In genomic region chr16:6993180-6993579, GRCm38 (mm10) we compare ENCODE assay signal across 22 mouse cellular contexts.
"Had no signal": no experiment of that assay in that cellular context is flagged by ENCODE, and none has a peak within 500 bp of the region (broad histone marks: within the 10 kb centered on the region; RNA-seq: fewer than 3 reads in every experiment).

No protein-coding gene starts in this region.

- H3K9ac ChIP-seq: limb, embryonic 12.5 days; limb, embryonic 15.5 days; liver, embryonic 14.5 days; liver, postnatal 0 days; midbrain, embryonic 13.5 days; neural tube, embryonic 13.5 days; stomach, embryonic 15.5 days had no signal

- H3K27ac ChIP-seq: left cerebral cortex, adult 2 months; limb, embryonic 12.5 days; limb, embryonic 15.5 days; liver, embryonic 14.5 days; midbrain, embryonic 10.5 days; midbrain, embryonic 13.5 days; neural tube, embryonic 13.5 days; stomach, embryonic 15.5 days had no signal

- DNase-seq: kidney, adult 2 months; kidney, postnatal 10 days; kidney, postnatal 4 days; left cerebral cortex, postnatal 4 days; liver, postnatal 0 days; retina, postnatal 1 day; right cerebral cortex, postnatal 25 days; spleen, adult 18-20 months; thymus, postnatal 4 days had no signal

- H3K4me2 ChIP-seq: limb, embryonic 12.5 days; limb, embryonic 15.5 days; liver, embryonic 11.5 days; midbrain, embryonic 13.5 days; neural tube, embryonic 13.5 days; stomach, embryonic 15.5 days had no signal

- H3K9me3 ChIP-seq: limb, embryonic 15.5 days; midbrain, embryonic 13.5 days; neural tube, embryonic 13.5 days; stomach, embryonic 15.5 days had no signal

- H3K36me3 ChIP-seq: limb, embryonic 12.5 days; limb, embryonic 15.5 days; midbrain, embryonic 10.5 days; midbrain, embryonic 13.5 days; neural tube, embryonic 13.5 days; stomach, embryonic 15.5 days had no signal

- ATAC-seq: intestine, postnatal 0 days; liver, postnatal 0 days; midbrain, embryonic 13.5 days; midbrain, embryonic 16.5 days had no signal

- H3K27me3 ChIP-seq: limb, embryonic 12.5 days; limb, embryonic 15.5 days; megakaryocyte, embryonic 14.5 days; midbrain, embryonic 13.5 days; neural tube, embryonic 13.5 days; stomach, embryonic 15.5 days had no signal

- H3K4me3 ChIP-seq: left cerebral cortex, adult 2 months; limb, embryonic 12.5 days; limb, embryonic 15.5 days; megakaryocyte, embryonic 14.5 days; midbrain, embryonic 10.5 days; midbrain, embryonic 13.5 days; myocyte; neural tube, embryonic 13.5 days; stomach, embryonic 15.5 days had no signal

- H3K4me1 ChIP-seq: limb, embryonic 12.5 days; limb, embryonic 15.5 days; megakaryocyte, embryonic 14.5 days; midbrain, embryonic 10.5 days; midbrain, embryonic 13.5 days; stomach, embryonic 15.5 days had no signal
